Mouse (Mus musculus) liver, adult (tissue): ENCODE measurements around the gene Wdr25.

Experiments
- GATA4 ChIP-seq: IDR thresholded peaks from 2 replicates; pipeline ENCODE4 v1.6.1; 2014; ENCODE audit warnings: mild to moderate bottlenecking, low read length; ENCODE audit not compliant: insufficient replicate concordance

The Wdr25 gene

DNA sequence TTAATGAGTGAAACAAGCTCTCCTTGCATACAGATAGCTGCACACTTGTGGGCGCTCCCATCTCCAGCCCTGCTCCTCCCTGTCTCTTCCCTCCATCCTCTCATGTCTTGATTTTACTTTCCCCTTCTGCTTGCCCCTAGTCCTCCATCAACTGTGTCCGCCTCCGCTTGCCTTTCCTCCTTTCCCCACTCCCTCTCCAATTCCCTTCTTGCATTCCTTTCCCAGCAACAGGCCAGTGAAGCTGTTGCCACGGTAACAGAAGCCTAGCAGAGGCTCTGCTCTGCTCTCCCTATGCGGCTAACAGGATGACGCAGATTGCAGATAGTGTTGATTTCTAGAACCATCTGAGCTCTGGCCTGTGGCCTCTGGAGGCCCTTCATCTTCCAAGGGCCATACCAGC is 22.5 kb downstream of the Wdr25 start:
- TF ChIP-seq GATA4 = no peak

- TF ChIP-seq GATA4 = no peak
Observed at GRCm38 (mm10) chr12:108916447-108917042, 23.1 kb downstream of the Wdr25 start.

- TF ChIP-seq GATA4 = no peak
Observed at GRCm38 (mm10) chr12:108917509-108917908, 24.1 kb downstream of the Wdr25 start.

GRCm38 (mm10) chr12:108918753-108919152 is 25.3 kb downstream of the Wdr25 start:
- no peak for TF ChIP-seq GATA4

- TF ChIP-seq GATA4 = no peak
Observed at GRCm38 (mm10) chr12:108926606-108927111, 33.2 kb downstream of the Wdr25 start.

- TF ChIP-seq GATA4 = no peak
Observed at GRCm38 (mm10) chr12:108928249-108928648, 34.8 kb downstream of the Wdr25 start.

DNA sequence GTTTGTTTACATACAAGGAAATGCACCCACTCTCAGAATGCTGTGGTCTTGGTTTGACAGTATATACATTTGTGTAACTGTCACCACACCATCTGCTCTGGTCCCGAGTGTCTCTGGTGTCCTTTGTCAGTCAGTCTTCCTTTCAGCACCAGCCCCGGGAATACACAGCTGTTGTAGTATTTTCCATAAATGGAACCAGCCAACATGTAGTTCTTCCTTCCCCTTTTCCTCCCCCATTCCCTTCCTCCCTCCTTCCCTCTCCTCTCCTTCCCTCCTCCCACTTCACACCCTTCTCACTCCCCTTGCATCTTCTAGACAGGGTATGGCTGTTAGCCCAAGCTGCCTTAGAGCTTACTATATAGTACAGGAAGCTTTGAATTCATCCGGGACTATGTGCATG is 36.0 kb downstream of the Wdr25 start:
- TF ChIP-seq GATA4 = no peak

GRCm38 (mm10) chr12:108931341-108932053 is 38.1 kb downstream of the Wdr25 start:
- no peak for TF ChIP-seq GATA4

GRCm38 (mm10) chr12:108932113-108932512 is 38.7 kb downstream of the Wdr25 start:
- no peak for TF ChIP-seq GATA4

DNA sequence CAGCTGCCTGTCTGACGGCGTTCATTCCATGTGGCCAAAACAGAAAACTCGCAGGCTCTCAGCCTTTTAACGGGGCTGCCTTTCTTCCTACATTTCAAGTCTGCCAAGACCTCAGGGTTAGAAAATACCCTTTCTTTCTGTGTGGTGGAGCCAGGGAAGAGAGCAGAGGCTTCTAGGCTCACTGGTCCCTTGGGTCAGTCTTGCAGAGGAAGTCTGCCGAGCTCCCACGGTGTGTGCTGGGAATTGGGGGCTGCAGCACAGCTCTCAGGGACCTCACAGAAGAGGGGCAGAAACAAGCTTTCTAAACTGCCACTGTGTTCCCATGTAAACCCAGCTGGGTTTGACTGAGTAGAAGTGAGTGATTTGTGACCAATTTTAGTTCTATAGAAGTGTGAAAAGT is 40.8 kb downstream of the Wdr25 start:
- no peak for TF ChIP-seq GATA4

GRCm38 (mm10) chr12:108936834-108937233 is 43.4 kb downstream of the Wdr25 start:
- TF ChIP-seq GATA4 = no peak

- TF ChIP-seq GATA4 = no peak
Observed at GRCm38 (mm10) chr12:108937506-108937905, 44.1 kb downstream of the Wdr25 start.

GRCm38 (mm10) chr12:108938844-108939243 is 45.4 kb downstream of the Wdr25 start:
- no peak for TF ChIP-seq GATA4

GRCm38 (mm10) chr12:108939317-108939716 is 45.9 kb downstream of the Wdr25 start:
- TF ChIP-seq GATA4 = no peak

DNA sequence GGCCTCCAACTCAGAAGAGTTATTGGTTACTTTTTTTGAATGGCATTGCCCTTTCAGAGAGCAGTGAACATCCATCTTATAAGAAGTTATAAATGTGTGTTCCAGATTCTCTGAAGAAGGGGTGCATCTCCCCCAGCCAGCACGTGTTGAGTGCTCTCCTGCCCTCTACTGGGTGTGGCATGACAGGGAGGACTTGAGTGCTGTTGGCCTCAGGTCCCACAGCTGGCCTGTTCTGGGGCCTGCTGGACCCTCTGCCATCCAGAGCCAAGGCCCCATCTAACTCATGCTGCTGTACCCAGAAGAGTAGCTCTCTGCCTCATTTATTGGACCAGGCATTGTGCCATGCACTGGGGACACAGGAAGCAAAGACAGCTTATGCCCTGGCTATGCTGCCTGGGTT is 46.8 kb downstream of the Wdr25 start:
- no peak for TF ChIP-seq GATA4

DNA sequence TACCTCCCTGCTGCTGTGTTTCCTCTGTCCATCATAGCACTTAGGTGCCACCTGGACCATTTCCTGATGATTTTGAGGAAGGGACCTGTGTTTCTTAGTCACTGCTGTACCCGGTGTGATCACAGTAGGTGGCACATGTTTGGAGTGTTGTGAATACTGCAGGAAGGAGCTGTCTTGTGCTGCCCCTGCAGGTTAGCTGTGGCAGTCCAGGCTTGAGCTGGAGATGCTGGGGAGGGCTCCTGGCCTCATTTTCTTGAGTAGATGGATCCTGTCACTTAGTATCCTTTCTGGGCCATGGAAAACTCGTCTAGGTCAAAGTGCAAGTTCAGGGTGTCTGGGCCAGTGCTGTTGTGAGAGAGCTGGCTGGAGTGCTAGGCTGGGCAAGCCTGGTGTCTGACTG is 47.9 kb downstream of the Wdr25 start:
- no peak for TF ChIP-seq GATA4
